Mouse (Mus musculus) megakaryocyte, embryonic 14.5 days (primary cell): ENCODE data around the gene Soat2. TPM values are rescaled to one million over a fixed set of nuclear protein-coding genes. Genes with fewer than 3 reads are reported as not detected.

Experiments used
- H3K27me3 ChIP-seq: replicated peaks from 2 replicates; pipeline ENCODE3; 2012; ENCODE audit warnings: inconsistent platforms
- H3K36me3 ChIP-seq: replicated peaks from 2 replicates; pipeline ENCODE3; 2012; ENCODE audit warnings: low read length, inconsistent platforms, mixed read lengths
- H3K4me1 ChIP-seq: 2 replicates; pipeline ENCODE4 v1.6.1; 2012; ENCODE audit warnings: inconsistent platforms
- H3K4me3 ChIP-seq: replicated peaks from 2 replicates; pipeline ENCODE3; 2012; ENCODE audit warnings: moderate library complexity, mild to moderate bottlenecking, inconsistent platforms
- H3K9me3 ChIP-seq: 2 replicates; pipeline ENCODE4 v1.6.1; 2012; ENCODE audit warnings: inconsistent platforms
- FLI1 ChIP-seq: IDR thresholded peaks from 2 replicates; pipeline ENCODE4 v1.6.1; 2012; ENCODE audit warnings: low read length, inconsistent platforms, mixed read lengths
- GATA1 ChIP-seq: IDR thresholded peaks from 3 replicates; pipeline ENCODE4 v1.6.1; 2012; ENCODE audit warnings: mixed read lengths, low read length, inconsistent platforms, borderline replicate concordance
- polyA plus RNA-seq: library from polyadenylated mRNA; stranded (reverse); fragments of >175 nt; gene quantifications from 2 replicates; pipeline ENCODE4 v1.2.3, GENCODE M21; 2012; ENCODE audit warnings: low replicate concordance; ENCODE audit not compliant: insufficient read depth

The Soat2 gene
- polyA plus RNA-seq, 1 experiment: 3.6 TPM

DNA sequence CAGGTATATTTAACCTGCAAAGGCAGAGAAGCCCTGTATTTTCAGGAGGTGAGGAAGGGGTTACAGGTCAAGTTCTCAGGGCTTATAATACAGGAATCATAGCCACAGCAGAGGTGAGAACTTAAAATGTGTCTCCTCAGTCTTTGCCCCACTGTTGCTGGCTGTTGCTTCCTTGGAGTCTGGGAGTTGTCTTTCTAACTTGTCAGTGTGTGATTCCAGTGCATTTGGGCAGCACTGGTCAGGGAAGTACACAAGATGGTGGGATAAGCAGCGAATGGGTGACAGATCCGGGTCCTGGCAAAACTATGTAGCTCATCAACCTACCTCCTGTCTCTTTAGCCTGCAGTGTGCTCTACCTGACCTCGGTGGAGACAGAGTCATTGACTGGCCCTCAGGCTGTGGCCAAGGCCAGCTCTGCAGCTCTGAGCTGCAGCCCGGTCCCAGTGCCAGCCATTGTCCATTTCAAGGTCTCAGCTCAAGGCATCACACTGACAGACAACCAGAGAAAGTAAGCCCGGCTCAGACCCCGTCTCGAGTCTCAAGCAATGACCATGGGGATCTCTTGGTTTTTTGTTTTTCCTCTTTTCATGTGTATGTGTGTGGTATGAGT, 35.6 kb upstream of the Soat2 start:
- no peak for TF ChIP-seq FLI1
- no peak for TF ChIP-seq GATA1
- peaks cover 47% of the 10 kb centered on the region for H3K36me3 ChIP-seq
- H3K27me3 ChIP-seq: peaks cover 29% of the 10 kb centered on the region
- no peak overlapping the region for H3K4me3 ChIP-seq
- H3K4me1 ChIP-seq: peaks cover 37% of the 10 kb centered on the region
- H3K9me3 ChIP-seq: no peaks in the 10 kb centered on the region

DNA sequence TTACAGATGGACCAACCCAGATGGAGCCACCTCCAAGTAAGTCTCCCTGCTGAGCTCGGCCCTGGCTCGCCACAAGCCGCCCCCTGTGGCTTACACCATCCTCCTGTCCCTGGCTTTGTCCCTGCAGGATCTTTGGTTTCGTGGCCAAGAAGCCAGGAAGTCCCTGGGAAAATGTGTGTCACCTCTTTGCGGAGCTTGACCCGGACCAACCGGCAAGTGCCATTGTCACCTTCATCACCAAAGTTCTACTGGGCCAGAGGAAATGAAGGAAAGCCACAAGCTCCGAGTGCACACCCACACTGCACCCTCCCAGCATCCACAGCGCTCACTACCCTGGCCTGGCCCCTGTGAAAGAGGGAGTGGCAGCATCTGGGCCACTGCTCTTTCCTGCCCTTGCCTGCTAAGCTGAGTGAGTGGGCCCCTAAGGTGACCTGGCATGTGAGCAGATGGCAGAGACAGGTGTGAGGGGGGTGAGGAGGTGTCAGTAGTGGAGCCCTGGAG, 34.5 kb upstream of the Soat2 start:
- peaks cover 57% of the 10 kb centered on the region for H3K36me3 ChIP-seq
- peak overlapping the region; percentile 38 for H3K4me3 ChIP-seq
- peaks cover 22% of the 10 kb centered on the region for H3K27me3 ChIP-seq
- peaks cover 31% of the 10 kb centered on the region for H3K4me1 ChIP-seq
- TF ChIP-seq GATA1 (no peak), FLI1 (no peak)
- H3K9me3 ChIP-seq: no peaks in the 10 kb centered on the region

DNA sequence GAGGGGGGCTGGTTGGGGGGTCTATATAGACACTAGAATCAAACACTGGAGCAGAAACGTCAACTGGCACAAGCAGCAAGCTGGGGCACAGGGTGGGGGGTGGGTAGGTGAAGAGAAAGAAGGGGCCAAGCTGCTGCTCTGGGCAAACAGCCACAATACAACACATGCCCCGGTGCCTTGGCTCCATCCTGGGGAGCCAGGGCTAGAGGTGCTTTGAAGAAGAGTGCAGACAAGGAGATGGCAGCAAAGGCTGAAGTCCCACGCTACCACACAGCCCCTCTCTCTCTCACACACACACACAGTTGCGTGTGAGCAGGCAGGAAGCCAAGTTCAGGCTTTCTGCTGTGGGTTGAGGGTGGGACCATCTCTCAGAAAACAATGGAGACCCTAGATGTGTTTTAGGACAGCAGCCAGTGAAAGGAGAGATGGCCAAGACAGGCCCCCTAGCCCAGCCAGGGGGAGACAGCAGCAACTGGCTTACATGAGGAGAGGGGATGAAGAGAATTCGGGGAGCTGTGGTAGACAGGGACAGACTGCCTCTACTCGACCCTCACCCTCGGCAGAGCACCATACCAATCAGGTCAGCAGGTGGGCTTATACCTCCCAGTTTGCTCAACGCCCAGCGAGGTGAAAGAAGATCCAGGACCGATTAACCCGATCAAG, 33.4 kb upstream of the Soat2 start:
- H3K4me3 ChIP-seq: no peak overlapping the region
- H3K27me3 ChIP-seq: peaks cover 11% of the 10 kb centered on the region
- H3K4me1 ChIP-seq: peaks cover 30% of the 10 kb centered on the region
- peaks cover 68% of the 10 kb centered on the region for H3K36me3 ChIP-seq
- TF ChIP-seq GATA1 (no peak), FLI1 (no peak)
- no peaks in the 10 kb centered on the region for H3K9me3 ChIP-seq

DNA sequence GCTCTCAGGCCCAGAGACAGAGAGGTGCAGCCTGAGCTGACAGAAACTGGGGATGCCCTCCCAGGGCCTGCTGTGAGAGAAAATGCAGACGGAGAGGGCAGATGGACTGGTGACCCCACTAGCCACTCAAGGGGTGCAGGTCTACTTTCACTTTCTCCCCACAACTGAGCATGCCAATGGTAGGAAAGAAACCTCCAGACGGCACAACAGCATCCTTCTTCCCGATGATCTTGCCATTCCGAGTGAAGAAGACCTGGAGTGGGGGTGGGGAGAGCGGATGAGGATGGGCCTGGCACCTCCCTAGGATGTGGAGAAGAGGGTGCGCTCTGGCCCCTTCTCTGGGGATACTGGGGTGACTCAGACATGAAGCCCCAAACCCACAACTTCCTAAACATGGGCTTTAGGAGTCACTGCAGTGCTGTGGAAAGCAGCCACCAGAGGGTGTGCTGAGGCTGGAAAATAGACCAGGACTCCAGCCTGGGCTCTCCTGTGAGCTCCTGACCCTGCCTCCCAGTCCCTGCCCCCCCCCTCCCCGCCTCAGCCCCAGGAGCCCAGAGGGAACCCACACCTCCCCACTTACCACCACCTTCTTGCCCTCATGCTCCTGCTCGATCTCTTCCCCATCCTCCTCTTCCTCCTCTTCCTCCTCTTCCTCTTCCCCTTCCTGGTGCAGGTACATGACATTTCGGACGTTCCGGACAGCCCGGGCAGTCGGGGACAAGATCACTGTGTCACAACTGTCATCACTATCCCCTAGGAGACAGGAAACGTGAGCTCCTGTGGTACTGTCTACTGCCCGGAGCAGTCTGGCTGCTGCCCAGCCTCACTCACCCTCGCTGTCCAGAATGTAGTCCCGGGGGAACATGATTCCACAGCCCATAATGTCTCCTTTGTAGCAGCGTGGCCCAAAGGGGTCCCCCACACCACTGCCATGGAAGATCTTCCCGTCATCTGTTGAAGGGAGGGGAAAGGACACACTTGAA, 32.6 kb upstream of the Soat2 start:
- Histone ChIP-seq H3K4me3 (no peak overlapping the region), H3K4me1 (peaks cover 30% of the 10 kb centered on the region), H3K27me3 (peaks cover 3% of the 10 kb centered on the region), H3K9me3 (no peaks in the 10 kb centered on the region), H3K36me3 (peaks cover 75% of the 10 kb centered on the region)
- TF ChIP-seq GATA1: no peak
- no peak for TF ChIP-seq FLI1

DNA sequence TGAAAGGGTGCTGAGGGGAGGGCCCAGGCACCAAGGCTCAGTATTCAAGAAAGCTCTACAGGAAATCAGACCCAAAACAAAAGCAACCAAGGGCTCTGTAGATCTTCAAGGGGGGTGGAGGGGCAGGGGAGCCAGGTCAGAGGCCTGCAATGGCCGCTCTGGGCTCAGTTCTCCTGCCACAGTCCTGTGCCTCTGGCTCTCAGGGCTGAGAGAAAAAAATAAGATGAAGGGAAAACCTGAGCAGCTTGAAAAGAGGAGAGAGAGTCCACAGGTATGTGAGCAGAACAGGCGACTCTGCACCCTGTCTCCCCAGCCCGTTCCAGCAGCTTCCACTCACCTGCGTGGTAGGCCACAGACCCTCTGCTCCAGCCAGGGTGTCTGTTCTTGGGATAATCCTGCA, 31.7 kb upstream of the Soat2 start:
- peaks cover 1% of the 10 kb centered on the region for H3K27me3 ChIP-seq
- TF ChIP-seq GATA1 (no peak), FLI1 (no peak)
- H3K4me1 ChIP-seq: peaks cover 30% of the 10 kb centered on the region
- no peak overlapping the region for H3K4me3 ChIP-seq
- peaks cover 81% of the 10 kb centered on the region for H3K36me3 ChIP-seq
- no peaks in the 10 kb centered on the region for H3K9me3 ChIP-seq

DNA sequence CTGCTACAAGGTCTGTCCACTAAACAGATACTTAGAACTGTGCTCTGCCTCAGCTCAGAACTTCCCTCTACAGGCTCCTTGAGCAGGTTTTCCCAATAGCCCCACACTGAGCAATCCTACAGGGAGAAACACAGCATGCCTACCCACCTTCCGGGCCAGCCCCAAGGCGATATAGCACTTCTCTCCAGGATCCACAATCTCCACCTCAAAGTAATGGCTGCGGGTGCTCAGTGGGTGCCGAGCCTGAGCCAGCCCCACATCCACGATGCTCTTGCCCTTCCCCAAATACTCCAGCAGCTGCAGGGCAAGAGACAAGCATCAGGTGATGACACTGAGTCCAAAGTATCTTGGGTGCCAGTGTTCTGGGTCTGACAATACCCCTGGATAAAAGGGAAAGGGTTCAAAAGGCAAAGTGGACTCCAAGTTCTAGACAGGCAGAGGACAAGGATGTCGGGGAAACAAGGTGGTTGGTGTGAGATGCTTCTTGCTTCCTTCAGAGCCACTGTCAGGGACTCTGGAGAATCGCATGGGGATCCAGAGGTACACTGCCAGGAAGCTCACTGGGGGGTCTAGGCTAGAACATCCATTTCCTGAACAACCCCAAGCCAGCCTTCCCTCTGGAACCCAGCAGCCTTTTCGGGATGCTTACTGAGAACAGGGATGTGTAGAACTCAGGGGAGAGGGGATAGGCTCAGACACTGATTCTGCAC, 31.1 kb upstream of the Soat2 start:
- TF ChIP-seq GATA1: no peak
- TF ChIP-seq FLI1: no peak
- no peaks in the 10 kb centered on the region for H3K9me3 ChIP-seq
- peaks cover 83% of the 10 kb centered on the region for H3K36me3 ChIP-seq
- no peaks in the 10 kb centered on the region for H3K27me3 ChIP-seq
- H3K4me3 ChIP-seq: no peak overlapping the region
- H3K4me1 ChIP-seq: peaks cover 30% of the 10 kb centered on the region

DNA sequence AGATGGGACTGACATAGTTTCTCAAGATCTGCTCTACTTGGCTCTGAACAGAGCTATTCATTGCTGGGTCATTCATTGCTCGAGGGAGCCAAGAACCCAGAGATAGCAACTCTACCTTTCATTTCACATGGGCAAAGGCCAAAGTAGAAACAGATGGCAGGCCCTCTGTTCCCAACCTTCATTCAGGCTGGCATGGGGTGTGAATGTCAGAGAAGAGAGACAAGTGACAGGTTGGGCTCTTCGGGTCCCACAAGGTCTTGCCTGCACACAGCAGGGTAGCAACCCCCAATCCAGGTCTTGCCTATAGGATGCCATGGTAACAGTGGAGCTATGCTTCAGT, 30.5 kb upstream of the Soat2 start:
- Histone ChIP-seq H3K4me3 (no peak overlapping the region), H3K36me3 (peaks cover 88% of the 10 kb centered on the region), H3K4me1 (peaks cover 30% of the 10 kb centered on the region), H3K9me3 (no peaks in the 10 kb centered on the region), H3K27me3 (no peaks in the 10 kb centered on the region)
- TF ChIP-seq GATA1 (no peak), FLI1 (no peak)

DNA sequence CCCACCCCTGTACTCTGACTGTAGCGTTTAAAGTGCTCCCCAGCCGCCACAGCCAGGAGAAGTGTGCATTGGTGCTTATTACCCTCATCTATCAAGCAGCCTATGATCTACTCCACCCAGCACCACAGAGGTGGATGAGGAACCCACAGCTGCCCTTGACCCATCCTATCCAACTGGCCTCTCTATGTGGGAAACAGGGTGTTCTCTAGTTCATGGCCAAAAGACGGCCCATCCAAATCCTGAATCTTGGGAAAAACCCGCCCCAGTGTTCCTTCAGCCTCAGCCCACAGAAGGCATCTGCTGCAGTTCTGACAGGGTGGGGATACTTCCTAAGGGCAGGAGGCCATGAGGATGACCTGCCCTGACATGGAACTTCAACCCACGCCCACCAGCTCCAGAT, 29.8 kb upstream of the Soat2 start:
- no peak overlapping the region for H3K4me3 ChIP-seq

DNA sequence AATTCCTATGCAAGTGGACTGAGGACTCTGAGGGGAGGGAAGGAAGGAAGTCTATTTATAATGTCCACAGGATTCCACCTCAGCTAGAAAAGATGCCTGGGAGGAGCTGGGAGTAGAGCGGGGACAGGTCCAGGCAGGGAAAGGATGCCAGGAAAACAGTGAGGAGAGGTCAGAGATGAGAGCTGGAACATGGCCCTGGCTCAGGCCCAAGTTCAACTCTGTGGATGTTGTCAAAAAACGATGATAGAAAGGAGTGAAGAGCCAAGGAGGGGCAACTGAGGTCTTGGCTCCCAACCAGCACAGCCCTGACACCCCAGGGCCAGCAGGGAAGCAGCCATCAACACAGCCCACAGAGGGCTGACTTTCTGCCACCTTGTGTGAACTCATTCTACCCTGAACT, 24.0 kb upstream of the Soat2 start:
- Histone ChIP-seq H3K4me3 (no peak overlapping the region), H3K9me3 (no peaks in the 10 kb centered on the region), H3K4me1 (peaks cover 13% of the 10 kb centered on the region), H3K36me3 (peaks cover 88% of the 10 kb centered on the region), H3K27me3 (no peaks in the 10 kb centered on the region)
- no peak for TF ChIP-seq GATA1
- no peak for TF ChIP-seq FLI1

More for the DNA sequence above, 29.8 kb upstream of the Soat2 start:
- Histone ChIP-seq H3K4me1 (peaks cover 29% of the 10 kb centered on the region), H3K36me3 (peaks cover 90% of the 10 kb centered on the region), H3K27me3 (no peaks in the 10 kb centered on the region), H3K9me3 (no peaks in the 10 kb centered on the region)
- TF ChIP-seq GATA1 (no peak), FLI1 (no peak)
